Mouse (Mus musculus) lung, postnatal 14 days (tissue): Measurements from ENCODE around the gene Dlg5.

Experiments used
- DNase-seq: peaks from one replicate; pipeline ENCODE4 v3.0.0; 2021

Gene Dlg5

DNA sequence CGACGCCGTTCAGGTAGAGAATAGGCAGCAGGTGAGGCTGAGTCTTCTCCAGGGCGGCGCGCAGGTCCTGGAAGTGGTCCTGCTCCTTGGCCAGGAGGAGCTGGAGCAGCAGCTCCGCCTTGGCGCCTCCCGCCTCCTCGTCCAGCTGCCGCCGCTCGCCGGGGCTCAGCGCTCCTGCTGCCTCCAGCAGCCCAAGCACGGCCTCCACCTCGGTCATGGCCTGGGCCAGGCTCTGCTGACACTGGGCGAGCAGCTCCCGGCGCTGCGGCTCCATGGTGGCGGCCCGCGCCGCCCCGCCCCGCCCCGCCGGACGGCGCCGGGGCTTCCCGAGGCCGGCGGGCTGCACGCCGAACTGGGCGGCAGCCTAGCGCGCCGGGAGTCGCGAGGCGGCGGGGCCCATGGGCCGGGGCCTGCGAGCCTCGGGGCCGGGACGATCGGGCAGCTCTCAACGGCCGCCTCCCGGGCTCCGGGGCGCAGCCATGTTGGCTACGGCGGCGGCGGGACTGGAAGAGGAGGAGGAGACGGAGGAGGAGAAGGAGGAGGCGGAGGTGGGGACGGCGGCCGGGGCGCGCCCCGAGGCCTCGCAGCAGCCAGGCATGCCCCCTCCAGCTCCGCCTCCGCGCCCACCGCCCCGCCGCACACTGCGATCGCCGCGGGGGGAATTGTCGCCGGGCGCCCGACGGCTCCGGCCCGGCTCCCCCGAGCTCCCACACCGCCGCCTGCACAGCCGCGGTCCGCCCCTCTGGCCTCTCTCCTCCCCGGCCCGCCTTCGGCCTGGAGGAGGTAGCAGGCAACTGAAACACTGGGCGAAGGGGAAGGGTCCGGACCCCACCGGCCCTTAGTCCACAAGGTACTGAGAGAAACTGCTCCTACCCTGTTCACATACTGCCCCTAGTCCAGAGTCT lies at the start of gene Dlg5:
TSS of gene Dlg5 (minus strand) at position 744 of the 905 bp plus-strand sequence.
- peak; percentile 67 for DNase-seq

GRCm38 (mm10) chr14:24293631-24294030 lies 47.9 kb upstream of the Dlg5 start:
- no peak for DNase-seq

DNA sequence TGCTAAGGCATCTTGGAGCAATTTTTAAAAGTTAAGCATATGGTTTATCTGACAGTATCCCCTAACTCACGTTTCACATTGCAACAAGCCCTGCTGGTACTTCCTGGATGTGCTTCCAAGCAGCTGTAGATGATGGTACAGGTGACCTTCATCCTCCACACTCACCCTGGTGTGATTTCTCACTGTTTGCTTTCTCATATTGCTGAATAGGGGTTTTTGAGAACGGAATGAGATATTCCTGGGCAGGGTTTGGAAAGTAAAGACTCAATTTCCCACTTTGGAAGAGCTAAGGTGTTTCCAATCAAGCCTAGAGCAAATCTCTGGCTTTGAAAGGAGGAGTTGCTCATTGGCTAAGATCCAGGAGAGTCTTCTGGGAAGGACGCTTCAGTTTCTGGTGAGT lies 47.2 kb upstream of the Dlg5 start, which contains the start of gene E330034G19Rik:
TSS of gene E330034G19Rik (plus strand) at position 301 of the 400 bp plus-strand sequence.
- DNase-seq = no peak

DNA sequence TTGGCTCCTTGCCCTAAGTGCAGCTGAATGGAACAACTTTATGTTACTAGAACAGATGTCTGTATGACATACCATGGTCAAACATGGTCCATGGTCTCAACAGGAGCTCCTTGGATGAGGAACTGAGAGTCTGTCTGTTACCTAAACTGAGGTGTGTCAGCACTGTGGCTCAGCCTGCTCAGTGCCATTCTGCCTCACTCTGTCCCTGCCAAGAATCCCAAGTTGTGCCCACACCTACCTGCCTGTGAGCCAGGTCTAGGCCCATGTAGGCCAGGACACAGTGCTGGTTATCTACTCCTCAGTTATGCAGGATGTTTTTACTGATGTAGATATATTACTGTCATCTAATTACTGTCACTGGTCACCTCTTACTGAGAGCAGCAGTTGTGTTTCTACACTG lies 45.0 kb upstream of the Dlg5 start:
- no peak for DNase-seq

- no peak for DNase-seq
Observed at GRCm38 (mm10) chr14:24286136-24286535, 40.4 kb upstream of the Dlg5 start.

DNA sequence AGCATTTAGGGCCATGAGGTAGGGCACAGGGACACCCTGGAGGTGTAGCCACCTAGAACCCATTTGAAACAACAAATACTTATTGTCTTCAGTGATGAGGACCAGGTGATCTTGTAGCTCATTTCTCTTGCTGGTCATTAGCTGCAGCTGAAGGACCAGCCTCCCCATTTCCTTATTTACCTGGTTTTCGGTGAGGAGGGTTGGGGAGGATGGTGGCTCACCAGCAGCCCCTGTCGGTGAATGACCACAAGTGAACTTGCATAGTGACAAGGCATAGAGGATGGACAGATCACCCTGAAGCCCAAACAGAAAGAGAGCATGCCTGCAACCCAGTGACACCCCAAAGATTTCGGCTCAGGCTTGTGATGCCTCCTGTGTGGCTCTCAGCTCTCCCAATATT lies 36.6 kb upstream of the Dlg5 start:
- DNase-seq = no peak

- DNase-seq = no peak
Observed at GRCm38 (mm10) chr14:24281278-24281677, 35.6 kb upstream of the Dlg5 start.

GRCm38 (mm10) chr14:24275534-24275933 lies 29.8 kb upstream of the Dlg5 start:
- no peak for DNase-seq

- peak; percentile 35 for DNase-seq
Observed at GRCm38 (mm10) chr14:24273575-24273974, 27.9 kb upstream of the Dlg5 start.

DNA sequence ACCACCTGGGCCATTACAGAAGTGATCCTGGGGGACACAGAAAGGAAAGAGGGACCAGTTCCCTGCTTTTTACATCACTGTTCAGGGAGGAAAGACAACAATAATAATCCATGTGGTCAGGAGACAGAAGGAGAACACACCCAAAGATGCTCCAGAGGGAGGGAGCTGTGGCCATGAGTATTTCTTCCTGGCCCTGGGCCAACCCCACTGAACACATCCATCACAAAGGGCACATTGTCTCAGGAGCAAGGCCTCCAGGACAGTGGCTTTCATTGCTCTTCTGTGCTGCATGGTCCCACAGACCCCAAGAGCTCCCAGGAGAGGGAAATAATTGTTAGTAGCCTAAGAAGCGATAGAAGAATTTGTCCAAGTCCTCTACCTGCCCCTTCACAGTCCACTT lies 23.9 kb upstream of the Dlg5 start:
- no peak for DNase-seq

DNA sequence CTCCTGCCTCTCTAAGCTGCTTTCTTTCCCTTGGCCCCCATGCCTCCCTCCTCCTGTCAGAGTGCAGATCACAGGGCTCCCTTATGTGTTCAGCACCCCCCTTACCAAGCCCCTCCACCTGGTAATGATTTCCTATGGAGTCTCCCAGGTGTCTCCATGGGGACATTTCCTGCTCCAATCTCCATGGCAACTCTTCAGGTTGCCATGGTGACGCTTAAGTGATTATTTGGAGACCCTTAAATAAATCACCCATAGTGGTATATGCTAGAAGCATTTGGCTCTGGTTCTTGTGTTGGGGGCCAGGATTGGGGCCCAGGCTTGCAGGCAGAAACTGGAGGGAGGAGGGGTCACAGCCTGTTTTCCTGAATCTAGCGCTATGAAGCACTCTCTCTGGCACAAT lies 17.2 kb upstream of the Dlg5 start:
- DNase-seq = no peak

- DNase-seq = no peak
Observed at GRCm38 (mm10) chr14:24262382-24262781, 16.7 kb upstream of the Dlg5 start.

GRCm38 (mm10) chr14:24260391-24260790 lies 14.7 kb upstream of the Dlg5 start:
- peak; percentile 10 for DNase-seq

GRCm38 (mm10) chr14:24255956-24256355 lies 10.2 kb upstream of the Dlg5 start:
- no peak for DNase-seq

- no peak for DNase-seq
Observed at GRCm38 (mm10) chr14:24253611-24254202, 8.0 kb upstream of the Dlg5 start.

DNA sequence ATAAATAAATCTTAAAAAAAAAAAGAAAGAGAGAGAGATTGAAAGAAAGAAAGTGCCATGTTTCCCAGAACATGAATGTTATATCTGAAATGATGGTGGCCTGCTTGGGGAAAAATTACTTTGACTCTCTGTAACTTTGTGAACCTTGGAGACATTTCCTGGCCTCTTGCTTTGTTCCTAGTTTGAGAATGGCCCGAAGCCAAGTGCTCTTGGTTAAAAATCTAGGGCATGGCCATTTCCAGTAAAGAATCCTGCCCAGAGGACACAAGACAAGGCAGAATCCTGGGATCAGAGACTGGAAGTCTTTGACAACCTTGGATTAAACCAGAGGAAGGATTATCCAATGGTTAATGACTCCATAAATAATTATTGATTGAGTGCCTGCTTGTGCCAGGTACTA lies 5.6 kb upstream of the Dlg5 start:
- DNase-seq = no peak

GRCm38 (mm10) chr14:24249926-24250325 lies 4.2 kb upstream of the Dlg5 start:
- DNase-seq = no peak

DNA sequence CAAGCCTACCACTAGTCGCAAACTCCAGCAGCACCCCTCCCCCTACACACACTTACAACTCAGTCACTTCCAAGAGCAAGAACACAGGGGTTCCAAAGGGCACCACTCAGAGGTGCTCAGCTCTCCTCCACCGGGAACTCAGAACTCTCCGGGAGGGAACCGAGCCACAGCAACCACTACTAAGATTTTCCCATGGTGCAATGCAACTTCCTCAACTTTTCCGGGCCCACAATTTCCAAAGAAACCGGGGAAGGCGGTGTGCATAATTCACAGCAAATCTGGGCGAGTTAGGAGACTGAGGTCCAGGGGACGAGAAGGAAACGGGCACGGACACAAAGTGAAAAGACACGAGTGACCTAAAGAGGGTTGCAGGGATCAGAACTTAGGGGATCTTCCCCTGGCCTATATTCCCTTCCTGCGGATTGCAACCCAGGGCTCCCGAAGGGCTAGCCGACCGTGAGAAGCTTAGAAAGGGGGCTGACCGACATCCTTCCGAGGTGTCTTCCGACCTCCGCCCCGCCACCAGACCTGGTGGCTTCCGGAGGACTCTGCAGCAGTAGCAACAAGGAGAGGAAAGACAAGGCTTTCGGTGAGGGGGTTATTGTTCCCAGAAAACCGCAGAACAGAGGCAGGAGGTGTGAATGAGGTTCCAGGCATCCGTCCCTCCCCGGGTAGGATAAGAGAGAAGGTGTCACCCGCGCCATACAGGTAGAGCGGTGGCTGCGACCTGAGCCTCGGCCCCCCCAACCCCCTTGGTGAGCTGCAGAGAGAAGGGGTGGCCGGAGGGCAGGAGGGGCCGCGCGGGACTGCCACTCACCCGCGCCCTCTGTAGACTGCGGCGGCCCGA lies 1.2 kb downstream of the Dlg5 start:
- peak; percentile 41 for DNase-seq

GRCm38 (mm10) chr14:24242016-24242415 lies 3.7 kb downstream of the Dlg5 start:
- DNase-seq = no peak

- no peak for DNase-seq
Observed at GRCm38 (mm10) chr14:24240831-24241230, 4.9 kb downstream of the Dlg5 start.

- no peak for DNase-seq
Observed at GRCm38 (mm10) chr14:24239651-24240050, 6.1 kb downstream of the Dlg5 start.

DNA sequence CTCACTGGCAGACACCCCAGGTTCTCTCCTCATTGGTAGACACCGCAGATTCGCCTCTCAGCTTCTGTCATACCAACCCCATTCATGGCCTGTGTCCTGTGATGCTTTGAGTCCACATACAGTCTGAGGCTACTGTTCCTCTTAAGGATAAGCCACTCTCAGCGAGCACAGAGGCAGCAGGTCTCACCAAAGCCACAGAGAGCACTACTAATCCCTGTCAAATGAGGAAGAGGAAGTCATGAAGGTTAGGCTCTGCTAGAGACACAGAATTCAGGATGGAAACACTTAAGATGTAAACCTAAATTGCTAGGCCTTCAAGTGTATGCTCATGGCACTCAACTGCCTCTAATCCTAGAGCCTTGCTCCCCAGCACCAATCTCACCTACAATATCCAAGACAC lies 9.8 kb downstream of the Dlg5 start:
- DNase-seq = no peak

DNA sequence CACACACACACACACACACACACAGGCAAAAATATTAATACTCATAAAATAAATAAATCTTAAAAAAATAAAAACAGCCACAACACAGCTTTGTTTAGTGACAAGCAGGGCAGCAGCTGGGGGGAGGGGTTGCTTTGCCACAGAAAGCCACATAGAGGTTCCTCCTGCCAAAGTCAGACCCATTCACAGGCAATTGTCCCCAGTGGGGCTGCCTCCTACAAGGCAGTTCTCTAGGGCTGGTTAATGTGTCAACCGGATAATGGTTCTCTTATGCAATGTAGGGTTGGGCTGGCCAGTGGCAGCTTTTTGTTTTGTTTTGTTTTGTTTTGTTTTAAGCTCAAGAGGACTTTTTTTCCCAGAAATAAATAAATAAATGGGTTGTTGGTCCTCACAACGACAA lies 11.3 kb downstream of the Dlg5 start:
- no peak for DNase-seq
